Mouse (Mus musculus): ENCODE measurements around the gene Laptm5. TPM values are rescaled to one million over a fixed set of nuclear protein-coding genes. Genes with fewer than 3 reads are reported as not detected.

Gene Laptm5
- polyA plus RNA-seq, 1 experiment from 2014 or later, result 76.1 TPM

- 41% methylated on average over 14 of the region's 14 CpGs for WGBS
- H3K36me3 ChIP-seq (ENCODE audit: control insufficient read depth, insufficient read depth, low read length), result no peaks in the 10 kb centered on the region
- 0 out of 2 replicates have a peak, but pooled peaks cover 5% of the 10 kb centered on the region for H3K27me3 ChIP-seq (replicated peaks; ENCODE audit: control insufficient read depth, insufficient read depth, low read length)
- no peak overlapping the region for H3K4me3 ChIP-seq (ENCODE audit: low read depth, low read length)
- H3K9ac ChIP-seq (ENCODE audit: low read depth, low read length), result no peak overlapping the region
- peaks cover 28% of the 10 kb centered on the region for H3K4me1 ChIP-seq (ENCODE audit: control insufficient read depth, insufficient read depth, low read length)
- DNase-seq (ENCODE audit: low spot score), result no peak
- no peaks in the 10 kb centered on the region for H3K9me3 ChIP-seq (ENCODE audit: control insufficient read depth, low read length)
- no peak for ATAC-seq (ENCODE audit: low read depth)
- H3K4me2 ChIP-seq (ENCODE audit: low read depth, low read length), result no peak overlapping the region
- no peak overlapping the region for H3K27ac ChIP-seq (replicated peaks; ENCODE audit: low read depth, low read length)
Measured at GRCm38 (mm10) chr4:130876016-130876726, 36.8 kb upstream of the Laptm5 start.

- ATAC-seq (ENCODE audit: low read depth) (peak; percentile 89), DNase-seq (ENCODE audit: low spot score) (peak; percentile 95)
- Histone ChIP-seq H3K36me3 (ENCODE audit: control insufficient read depth, insufficient read depth, low read length) (no peaks in the 10 kb centered on the region), H3K4me3 (ENCODE audit: low read depth, low read length) (peak overlapping the region; percentile 24), H3K9ac (ENCODE audit: low read depth, low read length) (peak overlapping the region; percentile 44), H3K9me3 (ENCODE audit: control insufficient read depth, low read length) (no peaks in the 10 kb centered on the region), H3K27me3 (replicated peaks; ENCODE audit: control insufficient read depth, insufficient read depth, low read length) (peaks cover 5% of the 10 kb centered on the region; the same call in 1 of the 2 replicates), H3K27ac (replicated peaks; ENCODE audit: low read depth, low read length) (peak overlapping the region; percentile 78), H3K4me1 (ENCODE audit: control insufficient read depth, insufficient read depth, low read length) (peaks cover 28% of the 10 kb centered on the region), H3K4me2 (ENCODE audit: low read depth, low read length) (peak overlapping the region; percentile 53)
- WGBS, result 3% methylated on average over 19 of the region's 21 CpGs
Measured at GRCm38 (mm10) chr4:130878273-130879047, 34.5 kb upstream of the Laptm5 start.

DNA sequence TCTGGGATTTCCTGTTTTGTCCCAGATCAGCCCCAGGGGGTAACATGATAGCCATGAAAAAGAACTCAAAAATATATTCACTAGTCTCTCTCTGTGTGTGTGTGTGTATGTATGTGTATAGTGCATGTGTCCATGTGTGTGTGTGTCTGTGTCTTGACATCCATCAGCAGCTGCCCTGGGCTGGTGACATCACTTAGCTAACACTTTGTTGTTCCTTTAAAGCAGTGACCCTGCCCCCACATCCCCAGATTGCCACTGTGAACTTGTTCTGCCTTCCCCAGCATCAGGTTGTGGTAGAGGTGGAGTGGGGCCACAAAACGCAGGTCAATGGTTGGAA is 33.9 kb upstream of the Laptm5 start:
- H3K4me1 ChIP-seq (ENCODE audit: control insufficient read depth, insufficient read depth, low read length), result peaks cover 28% of the 10 kb centered on the region
- no peaks in the 10 kb centered on the region for H3K36me3 ChIP-seq (ENCODE audit: control insufficient read depth, insufficient read depth, low read length)
- ATAC-seq (ENCODE audit: low read depth) (no peak; the same call in 1 of the 2 replicates), DNase-seq (ENCODE audit: low spot score) (no peak)
- WGBS, result 0% methylated on average over 1 of the region's 1 CpGs
- H3K27me3 ChIP-seq (replicated peaks; ENCODE audit: control insufficient read depth, insufficient read depth, low read length), result peaks cover 5% of the 10 kb centered on the region; the same call in 1 of the 2 replicates
- peak overlapping the region; percentile 53; the same call in 1 of the 2 replicates for H3K4me2 ChIP-seq (ENCODE audit: low read depth, low read length)
- peak overlapping the region; percentile 44; the same call in 1 of the 2 replicates for H3K9ac ChIP-seq (ENCODE audit: low read depth, low read length)
- H3K27ac ChIP-seq (replicated peaks; ENCODE audit: low read depth, low read length), result peak overlapping the region; percentile 78
- H3K9me3 ChIP-seq (ENCODE audit: control insufficient read depth, low read length), result no peaks in the 10 kb centered on the region
- no peak overlapping the region for H3K4me3 ChIP-seq (ENCODE audit: low read depth, low read length)

- Histone ChIP-seq H3K9ac (ENCODE audit: low read depth, low read length) (no peak overlapping the region), H3K4me3 (ENCODE audit: low read depth, low read length) (no peak overlapping the region), H3K36me3 (ENCODE audit: control insufficient read depth, insufficient read depth, low read length) (no peaks in the 10 kb centered on the region), H3K9me3 (ENCODE audit: control insufficient read depth, low read length) (no peaks in the 10 kb centered on the region), H3K4me1 (ENCODE audit: control insufficient read depth, insufficient read depth, low read length) (peaks cover 18% of the 10 kb centered on the region), H3K27ac (replicated peaks; ENCODE audit: low read depth, low read length) (no peak overlapping the region), H3K27me3 (replicated peaks; ENCODE audit: control insufficient read depth, insufficient read depth, low read length) (peaks cover 5% of the 10 kb centered on the region; the same call in 1 of the 2 replicates), H3K4me2 (ENCODE audit: low read depth, low read length) (no peak overlapping the region)
- WGBS, result 47% methylated on average over 5 of the region's 5 CpGs
- no peak for DNase-seq (ENCODE audit: low spot score)
- no peak for ATAC-seq (ENCODE audit: low read depth)
Measured at GRCm38 (mm10) chr4:130881336-130881735, 31.6 kb upstream of the Laptm5 start.

- H3K9me3 ChIP-seq (ENCODE audit: control insufficient read depth, low read length), result no peaks in the 10 kb centered on the region
- WGBS, result 55% methylated on average over 15 of the region's 15 CpGs
- no peaks in the 10 kb centered on the region; the same call in 1 of the 2 replicates for H3K27me3 ChIP-seq (replicated peaks; ENCODE audit: control insufficient read depth, insufficient read depth, low read length)
- H3K27ac ChIP-seq (replicated peaks; ENCODE audit: low read depth, low read length), result no peak overlapping the region
- ATAC-seq (ENCODE audit: low read depth), result no peak
- no peak overlapping the region for H3K4me2 ChIP-seq (ENCODE audit: low read depth, low read length)
- H3K4me1 ChIP-seq (ENCODE audit: control insufficient read depth, insufficient read depth, low read length), result peaks cover 15% of the 10 kb centered on the region
- no peak overlapping the region for H3K9ac ChIP-seq (ENCODE audit: low read depth, low read length)
- H3K36me3 ChIP-seq (ENCODE audit: control insufficient read depth, insufficient read depth, low read length), result no peaks in the 10 kb centered on the region
- DNase-seq (ENCODE audit: low spot score), result no peak
- no peak overlapping the region for H3K4me3 ChIP-seq (ENCODE audit: low read depth, low read length)
Measured at GRCm38 (mm10) chr4:130882762-130883161, 30.2 kb upstream of the Laptm5 start.

DNA sequence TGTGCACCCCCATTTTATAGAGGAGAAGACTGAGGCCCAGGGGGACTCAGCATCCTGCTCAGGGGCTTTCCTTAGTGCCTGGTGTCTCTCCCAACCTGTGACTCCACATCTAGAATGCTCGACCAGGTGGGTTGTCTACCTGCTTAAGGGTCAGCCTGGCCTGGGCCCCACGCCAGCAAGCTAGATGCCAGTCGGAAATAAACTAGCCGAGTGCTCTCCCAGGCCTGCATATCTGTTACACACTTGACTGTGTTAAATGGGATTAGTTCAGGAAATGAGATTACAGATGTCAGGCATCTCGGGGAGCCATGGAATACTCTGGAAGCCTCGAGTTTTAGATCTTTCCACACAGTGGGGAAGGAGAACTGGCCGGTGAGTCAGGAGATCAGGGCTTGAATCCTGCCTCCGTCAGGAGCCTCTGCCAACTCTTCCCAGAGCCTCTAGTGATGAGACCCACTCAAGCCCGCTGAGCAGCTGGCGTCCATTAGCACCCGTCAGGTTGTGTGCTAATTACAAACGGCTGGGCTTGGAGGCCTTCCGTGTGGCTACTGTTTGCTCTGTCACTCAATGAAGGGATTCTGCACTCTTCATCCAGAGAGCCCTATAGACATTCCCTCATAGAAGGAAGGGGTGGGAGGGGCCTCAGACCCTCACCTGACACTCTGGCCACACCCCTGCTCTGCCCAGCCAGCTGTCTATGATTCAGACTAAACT is 28.9 kb upstream of the Laptm5 start:
- Histone ChIP-seq H3K4me2 (ENCODE audit: low read depth, low read length) (no peak overlapping the region), H3K9me3 (ENCODE audit: control insufficient read depth, low read length) (no peaks in the 10 kb centered on the region), H3K4me3 (ENCODE audit: low read depth, low read length) (no peak overlapping the region), H3K4me1 (ENCODE audit: control insufficient read depth, insufficient read depth, low read length) (peaks cover 6% of the 10 kb centered on the region), H3K36me3 (ENCODE audit: control insufficient read depth, insufficient read depth, low read length) (no peaks in the 10 kb centered on the region), H3K27me3 (replicated peaks; ENCODE audit: control insufficient read depth, insufficient read depth, low read length) (no peaks in the 10 kb centered on the region; the same call in 1 of the 2 replicates), H3K27ac (replicated peaks; ENCODE audit: low read depth, low read length) (no peak overlapping the region), H3K9ac (ENCODE audit: low read depth, low read length) (no peak overlapping the region)
- 20% methylated on average over 13 of the region's 13 CpGs for WGBS
- DNase-seq (ENCODE audit: low spot score) (peak; percentile 80), ATAC-seq (ENCODE audit: low read depth) (peak; percentile 58; the same call in 1 of the 2 replicates)

DNA sequence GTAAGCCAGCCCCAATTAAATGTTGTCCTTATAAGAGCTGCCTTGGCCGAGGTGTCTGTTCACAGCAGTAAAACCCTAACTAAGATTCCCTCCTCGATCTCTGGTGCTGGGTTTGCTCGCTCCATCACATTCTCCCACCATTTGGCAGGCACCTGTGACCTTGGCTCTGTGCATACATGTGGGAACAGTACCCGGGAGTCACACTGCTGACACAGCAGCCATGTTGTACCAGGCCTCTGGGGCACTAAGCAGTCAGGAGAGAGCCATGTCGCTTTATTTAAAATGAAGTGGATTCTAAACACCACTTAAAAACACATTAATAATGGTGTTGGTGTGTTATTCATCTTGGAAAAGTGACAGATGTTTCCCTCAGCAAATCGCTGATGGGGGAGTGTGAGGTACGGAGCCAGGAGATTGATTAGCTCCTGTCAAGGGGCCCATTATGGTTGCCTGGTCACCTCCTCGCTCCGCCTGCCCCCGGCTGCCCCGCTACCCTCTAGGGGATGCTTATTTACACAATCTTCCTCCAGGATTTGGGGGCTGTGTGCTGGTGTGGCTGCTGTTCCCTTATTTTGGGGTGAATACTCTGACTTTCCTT is 25.7 kb upstream of the Laptm5 start:
- no peak for DNase-seq (ENCODE audit: low spot score)
- Histone ChIP-seq H3K36me3 (ENCODE audit: control insufficient read depth, insufficient read depth, low read length) (no peaks in the 10 kb centered on the region), H3K27ac (replicated peaks; ENCODE audit: low read depth, low read length) (no peak overlapping the region), H3K4me2 (ENCODE audit: low read depth, low read length) (no peak overlapping the region), H3K4me1 (ENCODE audit: control insufficient read depth, insufficient read depth, low read length) (no peaks in the 10 kb centered on the region), H3K9ac (ENCODE audit: low read depth, low read length) (no peak overlapping the region), H3K4me3 (ENCODE audit: low read depth, low read length) (no peak overlapping the region), H3K27me3 (replicated peaks; ENCODE audit: control insufficient read depth, insufficient read depth, low read length) (no peaks in the 10 kb centered on the region; the same call in 1 of the 2 replicates), H3K9me3 (ENCODE audit: control insufficient read depth, low read length) (no peaks in the 10 kb centered on the region)
- WGBS, result 49% methylated on average over 11 of the region's 11 CpGs
- ATAC-seq (ENCODE audit: low read depth), result no peak
